Mouse (Mus musculus) lung, postnatal 25 days (tissue): ENCODE results near the gene Dpp8.
"Not testable (repeated sequence)": the region's sequence is repeated elsewhere in the genome, so short reads cannot be mapped to it uniquely, and the experiment has no call there.

ENCODE experiments used
- DNase-seq: peaks from one replicate; pipeline ENCODE4 v3.0.0; 2022; ENCODE audit warnings: low spot score

Gene Dpp8

DNA sequence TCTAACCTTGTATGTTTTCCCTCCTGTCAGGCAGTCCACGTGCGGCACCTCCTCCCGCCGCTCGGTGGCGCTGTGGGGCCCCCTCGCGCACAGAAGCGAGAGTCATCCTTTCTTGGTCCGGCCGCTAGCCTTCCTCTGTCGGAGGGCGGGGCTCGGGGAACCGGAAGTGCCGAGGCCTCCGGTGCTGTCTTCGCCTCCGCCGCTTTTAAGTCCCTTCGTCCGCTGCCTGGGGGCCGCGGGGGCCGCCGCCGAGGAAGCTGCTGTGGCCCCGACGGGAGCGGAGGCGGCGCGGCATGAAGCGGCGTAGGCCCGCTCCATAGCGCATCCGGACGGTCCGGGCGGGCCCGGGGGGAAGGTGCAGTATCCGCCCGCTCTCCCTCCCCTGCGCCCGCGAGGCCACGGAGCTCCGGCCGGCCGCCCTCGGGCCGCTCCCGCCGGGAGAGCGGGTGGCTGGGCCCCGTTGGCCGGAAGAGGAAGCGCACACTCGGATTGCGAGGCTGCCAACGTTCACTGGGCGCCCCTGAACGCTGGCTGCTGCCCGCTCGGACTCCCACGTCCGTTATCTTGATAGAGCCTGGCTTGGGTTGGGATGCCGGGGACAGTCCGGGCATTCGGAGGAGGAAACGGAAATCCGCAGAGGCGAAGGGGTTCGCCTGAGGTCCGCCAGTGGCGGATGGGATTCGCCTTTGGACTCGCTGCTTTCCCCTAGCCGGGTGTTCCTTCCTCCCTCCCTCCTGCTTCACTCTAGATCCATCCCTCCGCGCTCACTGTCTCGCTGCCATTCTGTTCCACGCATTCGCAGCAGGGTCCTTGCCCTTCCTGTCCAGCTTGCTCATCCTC, at the start of gene Dpp8:
Dpp8 (plus strand) TSS at position 146 of the 840 bp plus-strand sequence.
- peak; percentile 95 for DNase-seq

DNA sequence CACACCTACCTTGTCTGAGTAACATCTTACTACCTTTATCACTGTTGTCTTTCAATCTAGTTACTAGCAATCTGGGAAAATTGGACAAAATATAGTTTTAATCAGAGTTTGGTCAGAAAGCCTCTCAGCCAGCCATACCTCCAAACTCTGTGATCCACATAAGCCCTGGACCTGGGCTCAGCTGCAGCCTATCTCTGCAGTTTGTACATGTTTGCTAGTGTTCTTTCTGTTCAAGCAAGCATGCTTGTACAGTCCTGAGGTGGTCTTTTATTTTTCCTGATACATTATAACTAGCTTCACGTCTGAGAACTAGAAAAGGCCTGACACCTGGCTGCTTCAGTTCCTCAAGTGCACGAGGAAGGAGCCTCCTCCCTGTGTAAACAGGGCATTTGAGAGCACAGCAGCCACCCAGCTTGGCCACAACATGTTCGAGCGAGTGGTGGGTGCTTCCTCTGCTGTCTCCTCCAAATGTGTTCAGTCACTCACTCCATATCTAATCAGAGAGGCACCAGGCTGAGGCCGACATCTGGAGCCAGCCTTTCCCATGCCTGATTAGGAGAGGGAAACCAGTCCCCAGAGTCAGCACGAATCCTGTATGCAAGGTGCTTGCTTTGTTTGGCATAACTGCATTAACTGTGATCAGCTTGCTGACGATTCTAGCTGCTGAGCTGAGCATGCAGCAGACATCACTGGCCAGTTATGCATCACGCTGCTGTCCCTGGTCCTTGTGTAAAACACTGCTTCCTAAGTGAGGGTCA, 47.0 kb upstream of the Dpp8 start:
- DNase-seq = no peak

DNA sequence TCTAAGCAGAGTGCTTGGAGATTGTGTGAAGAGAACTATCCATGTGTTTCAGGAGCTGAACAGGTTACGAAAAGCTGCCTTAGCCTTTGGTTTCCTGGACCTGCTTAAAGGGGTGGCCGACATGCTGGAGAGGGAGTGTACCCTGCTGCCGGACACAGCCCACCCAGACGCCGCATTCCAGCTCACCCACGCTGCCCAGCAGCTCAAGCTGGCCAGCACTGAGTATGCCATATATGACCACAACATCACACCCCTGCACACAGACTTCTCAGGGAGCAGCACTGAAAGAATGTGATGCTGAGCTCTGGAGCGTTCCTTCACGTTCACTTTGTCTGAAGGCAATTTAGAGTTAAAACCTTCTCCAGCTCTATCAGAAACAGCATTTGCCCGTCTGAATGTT, 46.4 kb upstream of the Dpp8 start:
- no peak for DNase-seq

DNA sequence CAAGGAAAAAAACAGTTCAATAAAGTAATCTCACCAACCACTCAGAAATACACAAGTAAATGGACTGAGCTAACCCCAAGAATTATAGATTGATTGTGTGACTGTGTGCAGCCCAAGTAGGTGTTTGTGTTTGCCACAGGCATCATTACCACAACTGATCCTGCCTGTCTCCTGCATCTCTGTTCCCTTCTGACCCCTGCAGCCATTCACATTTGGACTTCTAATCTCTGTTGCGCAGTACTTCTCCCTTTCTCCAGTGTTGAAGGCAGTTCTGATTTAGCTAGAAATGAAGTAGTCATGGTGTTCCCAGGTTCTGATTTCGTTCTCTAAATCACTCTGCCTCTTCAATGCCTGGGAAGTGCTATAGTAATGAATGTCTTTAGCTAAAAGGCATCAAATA, 44.6 kb upstream of the Dpp8 start:
- DNase-seq = no peak

DNA sequence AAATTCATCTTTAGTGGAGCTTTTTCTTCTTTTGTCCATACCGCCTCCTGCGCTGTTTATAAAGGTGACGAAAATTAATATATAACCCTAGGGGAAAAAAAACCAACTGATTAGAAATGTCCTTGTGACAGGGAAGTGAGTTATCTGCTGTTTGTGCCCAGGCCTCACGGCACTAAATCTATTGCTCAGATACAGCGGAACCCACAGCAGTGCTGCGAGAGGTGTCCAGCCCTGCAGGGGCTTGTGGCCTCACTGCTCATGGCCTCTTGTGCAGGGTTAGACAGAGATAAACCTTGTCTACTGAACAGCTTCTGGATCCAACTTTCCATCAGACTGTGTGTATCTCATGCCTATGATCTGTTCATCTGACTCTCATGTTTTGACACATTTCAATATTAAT, 43.8 kb upstream of the Dpp8 start:
- no peak for DNase-seq

DNA sequence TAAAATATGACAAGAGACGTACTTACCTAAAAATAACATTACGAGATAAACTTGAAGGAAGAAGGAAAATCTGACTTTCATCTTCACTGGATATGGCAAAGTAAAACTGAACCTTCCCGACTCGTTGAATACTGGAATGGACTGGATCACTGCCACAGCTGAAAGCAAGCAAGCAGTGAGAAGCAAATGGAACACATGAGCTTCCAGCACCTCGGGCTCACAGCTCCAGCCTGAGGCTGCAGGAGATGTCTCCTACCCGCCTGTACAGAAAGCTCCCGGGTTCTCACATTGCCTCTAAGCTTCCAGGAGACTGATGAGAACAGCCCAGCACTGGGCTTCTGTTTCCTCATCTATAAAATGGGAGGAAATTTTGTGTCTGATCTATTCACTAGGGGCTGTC, 41.9 kb upstream of the Dpp8 start:
- DNase-seq = no peak

DNA sequence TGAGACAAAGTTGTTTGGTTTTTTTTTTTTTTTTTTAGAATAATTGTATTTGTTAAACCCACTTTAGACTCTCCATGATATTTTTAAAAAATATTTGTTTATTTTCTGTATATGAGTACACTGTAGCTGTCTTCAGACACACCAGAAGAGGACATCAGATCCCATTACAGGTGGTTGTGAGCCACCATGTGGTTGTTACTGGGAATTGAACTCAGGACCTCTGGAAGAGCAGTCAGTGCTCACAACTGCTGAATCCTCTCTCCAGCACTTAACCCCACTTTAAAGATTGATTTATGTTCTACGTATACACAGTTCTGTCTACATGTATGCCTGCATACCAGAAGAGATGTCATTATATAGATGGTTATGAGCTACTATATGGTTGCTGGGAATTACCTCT, 36.8 kb upstream of the Dpp8 start:
- DNase-seq = not testable (repeated sequence)

DNA sequence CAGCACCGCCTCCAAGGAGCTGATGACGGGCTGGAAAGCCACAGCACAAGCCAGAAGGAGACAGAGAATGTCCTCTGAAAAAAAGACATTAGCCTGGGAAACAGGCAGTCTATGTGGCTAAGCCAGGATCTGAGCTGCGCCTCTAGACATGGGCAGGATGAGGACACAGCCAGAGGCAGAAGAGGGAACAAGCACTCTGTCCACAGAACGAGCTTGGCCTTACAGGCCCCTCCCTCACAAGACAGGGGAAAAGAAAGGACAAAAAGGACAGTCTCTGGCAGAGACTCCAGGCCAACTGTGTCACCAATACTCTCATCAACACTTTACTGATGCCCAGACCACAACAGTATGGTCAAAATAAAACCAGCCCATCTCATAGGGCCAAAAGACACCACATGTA, 30.7 kb upstream of the Dpp8 start:
- no peak for DNase-seq

DNA sequence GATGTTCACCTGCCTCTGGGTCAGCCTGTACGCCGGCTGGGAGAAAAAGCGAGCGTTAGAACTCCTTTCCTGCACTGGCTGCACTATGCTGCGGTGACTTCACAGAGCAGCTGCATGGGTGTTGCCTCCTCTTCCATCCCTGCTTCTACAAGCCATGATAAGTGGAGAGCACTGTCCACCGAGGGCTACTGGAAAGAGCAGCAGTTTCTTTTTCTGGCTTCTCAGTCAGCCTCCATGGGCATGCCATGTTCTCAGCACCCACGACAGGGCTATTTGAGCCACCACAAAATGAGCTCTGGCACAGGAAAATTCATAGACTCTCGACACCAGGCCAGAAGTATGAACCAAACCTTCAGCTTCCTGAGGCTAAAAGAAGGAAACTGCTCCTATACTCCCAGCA, 26.5 kb upstream of the Dpp8 start:
- no peak for DNase-seq

DNA sequence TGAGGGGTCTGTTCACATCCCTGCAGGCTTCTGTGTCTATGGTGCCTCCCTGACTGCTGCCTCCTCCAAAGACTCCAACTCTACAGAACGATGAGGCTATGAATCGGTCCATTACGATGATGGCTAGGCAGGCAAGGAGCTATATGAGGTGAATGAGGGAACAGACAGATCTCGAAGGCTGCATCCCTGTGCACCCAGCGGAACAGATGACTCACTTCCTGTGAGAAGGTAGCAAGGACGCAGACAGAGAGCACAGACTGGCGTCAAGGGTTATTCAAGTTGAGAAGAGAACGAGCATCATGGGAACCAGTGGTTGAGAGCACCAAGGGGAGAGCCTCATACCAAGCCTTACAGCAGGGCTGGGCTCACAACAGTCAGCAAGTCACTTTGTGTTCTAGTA, 21.6 kb upstream of the Dpp8 start:
- DNase-seq = no peak

DNA sequence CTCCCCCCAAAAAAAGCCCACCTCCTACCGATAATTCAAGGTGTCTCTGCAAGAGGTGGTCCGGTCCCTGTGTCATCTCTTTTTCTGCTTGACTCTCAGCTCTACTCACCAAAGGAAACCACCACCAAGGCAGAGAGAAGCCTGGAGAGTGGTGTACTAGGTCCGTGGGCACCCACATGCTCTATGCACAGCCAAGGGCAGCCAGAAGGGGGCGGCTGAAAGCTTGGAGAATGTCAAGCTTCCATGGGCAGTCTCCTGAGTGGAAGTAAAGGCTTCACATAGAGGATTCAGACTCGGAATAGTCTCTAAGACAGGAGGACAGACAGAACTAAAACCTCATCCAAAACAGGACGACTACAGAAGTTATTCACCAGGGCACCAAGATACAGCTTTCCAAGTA, 20.9 kb upstream of the Dpp8 start:
- peak; percentile 41 for DNase-seq

DNA sequence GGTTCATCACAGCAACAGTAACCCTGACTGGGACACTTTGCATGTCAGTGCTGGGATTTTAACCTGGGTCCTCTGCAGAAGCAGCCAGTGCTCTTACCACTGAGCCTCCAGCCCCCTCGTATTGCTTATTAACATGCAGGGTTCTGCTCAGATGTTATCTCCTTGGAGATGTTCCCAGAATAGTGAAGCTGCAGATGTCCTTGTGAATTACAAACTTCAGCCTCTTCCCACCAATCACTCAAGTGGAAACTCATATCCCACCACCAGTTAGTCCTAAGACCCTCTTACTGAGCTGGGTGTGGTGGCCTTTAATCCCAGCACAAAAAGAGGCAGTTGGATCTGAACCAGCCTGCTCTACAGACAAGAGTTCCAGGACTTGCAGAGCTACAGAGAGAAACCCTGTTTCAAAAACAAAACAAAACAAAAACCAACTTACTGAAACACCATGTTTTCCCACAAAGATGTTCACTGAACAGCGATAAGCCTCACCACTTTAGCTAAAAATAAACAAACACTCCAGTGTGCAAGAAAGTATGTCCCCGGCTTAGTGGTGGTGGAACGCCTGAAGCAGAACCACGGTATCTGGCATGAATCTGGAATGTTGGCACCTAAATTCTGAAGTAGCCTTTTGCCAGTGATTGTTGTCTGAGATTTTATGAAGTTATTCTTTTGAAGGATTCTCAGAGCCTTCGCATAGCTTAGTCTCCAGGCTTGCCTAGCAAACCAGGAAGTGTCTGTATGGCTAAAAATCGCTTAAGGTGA, 16.6 kb upstream of the Dpp8 start:
- no peak for DNase-seq

DNA sequence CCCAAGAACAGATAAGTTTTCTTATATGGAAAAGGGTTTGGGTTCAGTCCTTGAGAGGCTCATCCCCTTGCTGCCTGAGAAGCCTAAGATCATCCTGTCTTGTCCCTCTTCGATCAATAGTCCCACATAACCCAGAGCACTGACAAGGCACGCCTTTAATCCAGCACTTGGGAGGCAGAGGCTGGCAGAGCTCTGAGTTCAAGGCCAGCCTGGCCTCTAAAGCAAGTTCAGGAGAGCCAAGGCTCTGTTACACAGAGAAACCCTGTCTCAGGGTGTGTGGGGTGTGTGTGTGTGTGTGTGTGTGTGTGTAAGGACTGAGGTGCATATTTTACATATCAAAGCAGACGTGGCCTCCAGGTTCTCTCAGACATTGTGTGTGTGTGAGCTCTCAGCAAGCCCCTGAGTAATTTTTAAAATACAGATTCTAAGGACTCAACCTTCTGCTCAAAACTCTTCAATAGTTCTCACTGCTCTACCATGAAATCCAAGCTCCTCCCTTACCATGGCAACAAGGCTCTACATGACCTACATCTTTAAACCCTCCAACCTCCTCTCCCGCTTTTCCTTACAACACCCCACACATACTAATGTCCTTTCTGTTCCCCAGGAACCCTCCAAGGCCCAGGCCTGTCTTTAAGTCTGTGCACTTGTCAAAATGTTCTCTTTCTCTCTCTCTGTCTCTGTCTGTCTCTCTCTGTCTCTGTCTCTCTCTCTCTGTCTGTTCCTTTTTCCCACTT, 15.8 kb upstream of the Dpp8 start:
- DNase-seq = no peak

DNA sequence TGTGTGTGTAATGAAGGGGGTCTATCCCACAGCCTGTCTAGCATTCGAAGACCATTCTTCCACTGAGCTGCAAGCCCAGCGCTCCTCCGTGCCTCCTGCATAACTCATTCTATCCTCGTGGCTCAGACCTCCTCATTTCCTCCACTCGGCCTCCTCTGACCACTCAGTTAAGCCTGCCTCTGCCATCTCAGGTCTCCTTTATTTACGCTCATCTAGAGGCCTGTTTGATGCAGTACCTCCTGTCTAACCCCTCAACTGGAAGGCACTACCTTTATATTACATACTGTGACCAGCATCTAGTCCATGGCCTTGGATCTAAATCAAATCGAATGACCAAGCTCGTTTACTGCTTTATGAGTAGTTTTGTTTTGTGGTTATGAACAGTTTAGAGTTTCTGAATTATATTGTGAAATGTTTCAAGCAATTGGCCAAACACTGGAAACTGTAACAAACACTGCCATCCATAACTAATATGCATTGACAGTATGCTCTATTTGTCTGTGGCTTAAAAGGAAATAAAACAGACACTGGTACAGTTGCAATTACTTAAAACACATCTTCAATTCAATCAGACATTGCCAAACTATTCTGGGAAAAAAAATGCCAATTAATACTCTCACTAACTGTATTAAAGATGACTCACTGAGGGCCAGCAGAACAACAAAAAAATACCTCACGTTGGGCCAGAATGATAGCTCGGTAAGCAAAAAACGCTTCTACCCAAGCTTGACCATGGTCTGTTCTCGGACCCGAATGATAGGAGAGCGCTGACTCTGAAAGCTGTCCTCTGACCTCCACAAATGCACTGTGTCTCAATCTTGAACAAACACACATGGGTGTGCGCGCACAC, 15.0 kb upstream of the Dpp8 start:
- no peak for DNase-seq

DNA sequence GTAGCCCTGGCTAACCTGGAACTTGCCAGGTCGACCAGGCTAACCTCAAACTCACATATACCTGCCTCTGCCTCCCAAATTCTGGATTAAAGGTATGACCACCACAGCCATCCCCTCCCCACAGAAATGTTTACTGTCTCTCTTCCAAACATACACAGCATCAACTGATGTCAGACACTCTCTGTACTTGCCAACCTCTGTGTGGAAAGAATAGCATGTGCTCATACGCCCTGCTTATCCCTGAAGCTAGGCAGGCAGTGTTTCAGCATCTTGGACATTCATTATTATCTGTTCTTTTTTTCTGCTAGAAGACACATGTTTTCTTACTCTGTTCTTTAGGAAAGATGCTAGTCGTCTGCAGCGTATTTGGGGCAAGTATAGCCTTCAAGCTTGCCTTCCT, 14.3 kb upstream of the Dpp8 start:
- DNase-seq = no peak

DNA sequence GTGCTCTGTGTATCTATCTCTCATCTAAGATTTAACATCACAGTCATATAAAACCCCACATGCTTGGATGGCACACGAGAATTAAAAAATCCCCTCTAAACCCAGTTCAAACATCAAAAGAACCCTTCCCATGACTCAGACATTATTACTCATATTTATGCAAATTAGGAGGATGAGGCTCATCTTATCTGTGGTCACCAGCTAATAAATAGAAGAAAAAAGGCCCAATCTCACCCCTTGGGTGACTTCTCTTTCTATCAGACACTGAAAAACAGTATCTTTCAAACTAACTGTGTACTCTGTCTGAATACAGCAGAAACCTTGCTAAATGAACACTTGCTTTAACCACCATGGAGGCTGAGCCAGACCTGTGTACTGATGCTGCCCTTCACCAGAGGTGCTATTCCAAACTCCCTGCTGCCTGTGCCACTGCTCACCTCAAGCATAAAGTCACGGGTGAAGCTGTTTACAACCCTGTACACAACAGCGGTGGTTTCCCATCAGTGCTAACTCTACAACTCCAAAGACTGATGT, 13.6 kb upstream of the Dpp8 start:
- DNase-seq = no peak

DNA sequence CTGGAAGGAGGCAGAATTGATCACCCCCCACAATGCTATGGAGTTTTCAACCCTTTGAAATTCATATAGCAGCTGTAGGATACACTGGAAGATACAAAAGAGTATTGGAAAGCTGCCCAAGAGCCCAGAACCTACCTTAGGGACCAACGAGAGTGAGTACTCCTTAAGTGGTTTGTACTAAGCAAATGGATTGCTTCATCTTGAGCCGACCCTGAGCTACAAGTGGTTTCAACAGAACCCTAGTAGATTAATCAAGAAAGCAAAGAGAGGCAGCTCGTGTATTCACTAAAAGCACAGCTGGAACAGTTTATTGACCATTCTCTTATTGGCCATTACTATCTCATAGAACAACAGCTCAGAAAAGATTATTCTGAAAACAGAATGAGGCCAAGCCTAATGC, 13.1 kb upstream of the Dpp8 start:
- peak; percentile 59 for DNase-seq

DNA sequence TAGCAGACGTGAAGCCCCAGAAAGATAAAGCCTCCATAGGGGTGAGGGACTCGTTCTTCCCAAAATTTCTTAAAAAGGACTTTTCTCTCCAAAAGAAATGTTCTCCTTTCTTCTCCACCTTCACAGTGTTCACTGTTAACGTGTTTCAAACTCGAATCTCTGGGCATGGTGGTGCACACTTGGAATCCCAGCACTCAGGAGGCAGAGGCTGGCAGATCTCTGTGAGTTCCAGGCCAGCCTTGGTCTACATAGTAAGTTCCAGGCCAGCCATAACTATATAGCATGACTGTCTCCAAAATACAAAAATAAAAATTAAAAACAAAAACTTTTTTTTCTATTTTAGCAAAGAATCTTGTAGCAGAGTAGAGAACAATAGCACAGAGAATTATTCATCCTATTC, 12.1 kb upstream of the Dpp8 start:
- DNase-seq = no peak

DNA sequence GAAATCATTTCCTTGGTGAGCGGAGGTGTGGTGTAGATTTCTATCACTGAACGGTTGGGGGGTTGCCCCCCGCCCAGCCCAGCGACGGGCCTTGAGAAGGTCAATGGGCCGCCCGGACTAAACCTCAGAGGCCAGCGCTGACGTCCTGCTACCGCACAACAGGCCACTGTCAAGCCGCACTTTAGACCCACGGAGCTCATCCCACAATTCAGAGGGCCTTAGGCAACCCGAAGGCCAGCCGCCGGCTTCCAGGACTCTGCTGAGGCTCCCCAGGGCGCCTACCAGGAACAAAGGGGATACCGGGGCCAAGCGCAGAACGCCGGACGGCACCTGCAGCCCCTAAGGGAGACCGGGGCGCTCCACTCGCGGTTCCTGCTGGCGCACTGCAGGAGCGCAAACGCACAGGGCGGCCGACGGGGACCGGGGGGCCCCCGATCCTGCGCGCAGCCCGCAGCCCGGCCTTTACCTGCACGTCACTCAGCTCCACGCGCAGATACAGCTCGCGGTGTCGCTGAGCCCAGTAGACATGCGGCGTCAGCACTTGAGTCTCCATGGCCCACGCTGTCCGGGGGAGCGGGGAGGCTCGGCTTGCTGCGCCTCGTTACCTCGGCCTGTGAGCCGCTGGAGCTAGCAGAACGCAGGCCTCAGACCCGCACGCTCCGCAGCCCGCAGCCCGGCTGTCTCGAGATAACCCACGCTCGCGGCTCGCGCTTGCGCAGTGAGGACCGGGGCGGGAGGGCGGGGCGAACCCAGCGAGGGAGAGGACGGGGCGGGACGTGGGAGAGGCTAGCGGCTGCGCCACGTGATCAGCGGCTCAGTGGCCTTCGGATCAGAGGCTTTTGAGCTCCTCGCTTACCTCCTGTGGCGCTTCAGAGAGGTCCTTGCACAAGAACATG, 11.0 kb upstream of the Dpp8 start, which contains the start of gene Hacd3:
Hacd3 (minus strand) TSS at position 703 of the 896 bp plus-strand sequence.
- DNase-seq = peak; percentile 93
